Mouse (Mus musculus): ENCODE measurements around the gene Mcpt8.

- no peak for TF ChIP-seq CTCF (IDR thresholded peaks at IDR 0.05; ENCODE audit: low read depth, low read length)
- no peak for TF ChIP-seq EP300 (IDR thresholded peaks at IDR 0.05; ENCODE audit: insufficient read depth, low read depth, low read length)
Observed at GRCm38 (mm10) chr14:56082016-56082415, 3.1 kb downstream of the Mcpt8 start.
